Mouse (Mus musculus) gonadal fat pad, adult 2 months (tissue): ENCODE results near the gene Gm10644. TPM values are rescaled to one million over a fixed set of nuclear protein-coding genes. Genes with fewer than 3 reads are reported as not detected.

Experiments
- DNase-seq: peaks from one replicate; pipeline ENCODE4 v3.0.0-alpha.2; 2012; ENCODE audit warnings: low read depth
- polyA plus RNA-seq: library from polyadenylated mRNA; depleted of rRNA; stranded (reverse); fragments of >200 nt; gene quantifications from 2 replicates; pipeline ENCODE4 v1.2.3, GENCODE M21; 2012; rRNA removed

Gm10644 gene
- polyA plus RNA-seq, 1 experiment: 3.2 TPM

DNA sequence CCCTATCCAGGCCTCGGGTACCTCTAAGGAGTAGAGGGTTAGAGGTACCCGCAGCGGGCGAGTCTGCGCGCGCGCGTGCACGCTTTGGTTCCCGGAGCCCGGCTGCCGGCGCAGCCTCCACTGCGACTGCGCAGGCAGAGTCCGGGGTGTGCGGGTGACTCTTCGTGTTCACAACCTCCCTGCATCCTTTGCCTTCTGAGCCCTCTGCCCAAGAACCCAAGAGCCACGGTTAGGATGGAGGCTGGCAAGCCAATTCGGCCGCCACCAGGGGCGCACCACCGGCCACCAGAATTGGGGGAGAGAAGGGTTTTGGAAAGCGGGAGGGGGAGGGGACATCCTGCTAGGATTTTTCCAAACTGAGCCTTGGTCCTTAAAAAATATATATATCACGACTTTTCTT is 57.8 kb downstream of the Gm10644 start:
- no peak for DNase-seq

GRCm38 (mm10) chr8:83896461-83896860 is 58.5 kb downstream of the Gm10644 start:
- no peak for DNase-seq

GRCm38 (mm10) chr8:83895894-83896293 is 59.1 kb downstream of the Gm10644 start:
- DNase-seq: no peak

- no peak for DNase-seq
These were observed 61.1 kb downstream of the Gm10644 start for GRCm38 (mm10) chr8:83893915-83894314.

GRCm38 (mm10) chr8:83892061-83892460 is 62.9 kb downstream of the Gm10644 start:
- DNase-seq: no peak

DNA sequence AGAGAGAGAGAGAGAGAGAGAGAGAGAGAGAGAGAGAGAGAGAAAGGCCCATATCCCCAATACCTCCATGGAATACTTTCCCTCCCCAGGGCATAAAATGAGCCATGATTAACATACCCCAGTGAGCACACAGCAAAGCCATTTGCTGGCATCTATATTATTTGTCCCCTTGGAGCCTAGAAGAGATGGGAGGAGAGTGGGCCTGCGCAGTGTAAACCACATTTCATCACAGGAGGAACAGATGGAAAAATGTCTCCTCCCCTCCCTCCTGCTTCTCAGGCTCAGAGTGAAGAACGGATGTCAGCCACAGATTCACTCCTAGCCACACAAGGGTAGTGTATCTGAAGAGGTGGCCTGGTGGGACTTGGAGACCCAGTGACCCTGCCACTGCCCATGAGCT is 66.6 kb downstream of the Gm10644 start:
- DNase-seq: no peak

Other genes starting within 250 kb of the Gm10644 start
- gene Ddx39, start 240.0 kb downstream of the Gm10644 start, polyA plus RNA-seq: 28.2 and 35.7 TPM in 2 replicates
- gene Adgre5, start 213.9 kb downstream of the Gm10644 start, polyA plus RNA-seq: 173 and 176 TPM in 2 replicates
- gene Adgrl1, start 55.1 kb downstream of the Gm10644 start, polyA plus RNA-seq: 66.4 and 70.0 TPM in 2 replicates
- gene Asf1b, start 302 bp upstream of the Gm10644 start, polyA plus RNA-seq: 3.9 and 6.3 TPM in 2 replicates
- gene Prkaca, start 17.8 kb upstream of the Gm10644 start, polyA plus RNA-seq: 127 and 129 TPM in 2 replicates
- 32.3 and 36.3 TPM in 2 replicates for gene Samd1, start 42.5 kb upstream of the Gm10644 start, polyA plus RNA-seq
- 0.28 TPM in 2 replicates for gene 1700067K01Rik, start 46.3 kb upstream of the Gm10644 start, polyA plus RNA-seq
- 0.86 and 1.1 TPM in 2 replicates for gene 2210011C24Rik, start 57.0 kb upstream of the Gm10644 start, polyA plus RNA-seq
- 0.49 and 1.0 TPM in 2 replicates for gene Palm3, start 66.3 kb upstream of the Gm10644 start, polyA plus RNA-seq
- gene Il27ra, start 87.4 kb upstream of the Gm10644 start, polyA plus RNA-seq: 2.3 and 3.1 TPM in 2 replicates
- gene Rln3, start 89.8 kb upstream of the Gm10644 start, polyA plus RNA-seq: 0.24 TPM in 1 of 2 replicates, not detected in the other
- gene Gm10643, start 109.9 kb upstream of the Gm10644 start, polyA plus RNA-seq: 0.97 and 1.3 TPM in 2 replicates
- gene Rfx1, start 111.6 kb upstream of the Gm10644 start, polyA plus RNA-seq: 13.2 and 16.8 TPM in 2 replicates
- gene Dcaf15, start 149.6 kb upstream of the Gm10644 start, polyA plus RNA-seq: 22.0 and 28.8 TPM in 2 replicates
- 0.51 and 0.81 TPM in 2 replicates for gene Podnl1, start 170.8 kb upstream of the Gm10644 start, polyA plus RNA-seq
- gene Cc2d1a, start 192.7 kb upstream of the Gm10644 start, polyA plus RNA-seq: 25.4 and 25.7 TPM in 2 replicates
- 2.4 TPM in 2 replicates for gene 4930432K21Rik, start 192.8 kb upstream of the Gm10644 start, polyA plus RNA-seq
- gene Nanos3, start 230.0 kb upstream of the Gm10644 start, polyA plus RNA-seq: 0.95 and 1.4 TPM in 2 replicates